Mouse (Mus musculus) lung, postnatal 0 days (tissue): Measurements from ENCODE around the gene Cyp2d40. TPM values are rescaled to one million over a fixed set of nuclear protein-coding genes. Genes with fewer than 3 reads are reported as not detected.

Experiments
- ATAC-seq: fragments of 200-750 bp; cut with Nextera tagmentation; 2 replicates; pipeline ENCODE4 v1.8.0; 2017; ENCODE audit warnings: moderate library complexity
- DNase-seq: peaks from one replicate; pipeline ENCODE4 v3.0.0-alpha.2; 2016; ENCODE audit warnings: low spot score
- H3K27ac ChIP-seq: fragments of 300-500 bp; sonication (generic); 2 replicates; pipeline ENCODE4 v1.5.1; 2014; ENCODE audit warnings: antibody characterized with exemption, mild to moderate bottlenecking, low read length, mixed read lengths
- H3K27me3 ChIP-seq: fragments of 300-500 bp; sonication (generic); replicated peaks from 2 replicates; pipeline ENCODE4 v1.6.1; 2014; ENCODE audit warnings: low read length, mixed read lengths; ENCODE audit not compliant: insufficient read depth
- H3K36me3 ChIP-seq: fragments of 300-500 bp; sonication (generic); 2 replicates; pipeline ENCODE4 v1.6.1; 2014; ENCODE audit warnings: low read length, mixed read lengths; ENCODE audit not compliant: insufficient read depth
- H3K4me1 ChIP-seq: fragments of 300-500 bp; sonication (generic); 2 replicates; pipeline ENCODE4 v1.6.1; 2014; ENCODE audit warnings: antibody characterized with exemption, low read depth, low read length, mixed read lengths; ENCODE audit not compliant: insufficient read depth
- H3K4me2 ChIP-seq: fragments of 300-500 bp; sonication (generic); replicated peaks from 2 replicates; pipeline ENCODE4 v1.6.1; 2014; ENCODE audit warnings: low read depth, mild to moderate bottlenecking, low read length, moderate library complexity, mixed read lengths
- H3K4me3 ChIP-seq: fragments of 300-500 bp; sonication (generic); 2 replicates; pipeline ENCODE4 v1.5.1; 2014; ENCODE audit warnings: low read depth, low read length
- H3K9ac ChIP-seq: fragments of 300-500 bp; sonication (generic); replicated peaks from 2 replicates; pipeline ENCODE4 v1.6.1; 2014; ENCODE audit warnings: low read depth, mild to moderate bottlenecking
- H3K9me3 ChIP-seq: fragments of 300-500 bp; sonication (generic); 2 replicates; pipeline ENCODE4 v1.6.1; 2016; ENCODE audit warnings: low read length, mixed read lengths
- CTCF ChIP-seq: IDR thresholded peaks from 2 replicates; pipeline ENCODE4 v1.5.1; 2016; ENCODE audit warnings: antibody characterized with exemption, mild to moderate bottlenecking
- EP300 ChIP-seq: IDR thresholded peaks from 2 replicates; pipeline ENCODE4 v1.6.1; 2016; ENCODE audit warnings: antibody characterized with exemption, mild to moderate bottlenecking, control low read depth
- WGBS: fragments of 180-500 bp; shearing (Covaris S2); extraction: QIAGEN DNeasy Blood & Tissue Kit; methylation state at CpG from one replicate; pipeline ENCODE4 v1.1.7; 2014; 5-methylcytosine and 5-hydroxymethylcytosine counted together
- polyA plus RNA-seq: library from polyadenylated mRNA; unstranded; fragments of >200 nt; fragmentation: Nextera tagmentation; extraction: Ambion mirVana; gene quantifications from 2 replicates; pipeline ENCODE4 v1.2.1, GENCODE M21; 2015

Gene Cyp2d40
- polyA plus RNA-seq, result not detected in 2 replicates

DNA sequence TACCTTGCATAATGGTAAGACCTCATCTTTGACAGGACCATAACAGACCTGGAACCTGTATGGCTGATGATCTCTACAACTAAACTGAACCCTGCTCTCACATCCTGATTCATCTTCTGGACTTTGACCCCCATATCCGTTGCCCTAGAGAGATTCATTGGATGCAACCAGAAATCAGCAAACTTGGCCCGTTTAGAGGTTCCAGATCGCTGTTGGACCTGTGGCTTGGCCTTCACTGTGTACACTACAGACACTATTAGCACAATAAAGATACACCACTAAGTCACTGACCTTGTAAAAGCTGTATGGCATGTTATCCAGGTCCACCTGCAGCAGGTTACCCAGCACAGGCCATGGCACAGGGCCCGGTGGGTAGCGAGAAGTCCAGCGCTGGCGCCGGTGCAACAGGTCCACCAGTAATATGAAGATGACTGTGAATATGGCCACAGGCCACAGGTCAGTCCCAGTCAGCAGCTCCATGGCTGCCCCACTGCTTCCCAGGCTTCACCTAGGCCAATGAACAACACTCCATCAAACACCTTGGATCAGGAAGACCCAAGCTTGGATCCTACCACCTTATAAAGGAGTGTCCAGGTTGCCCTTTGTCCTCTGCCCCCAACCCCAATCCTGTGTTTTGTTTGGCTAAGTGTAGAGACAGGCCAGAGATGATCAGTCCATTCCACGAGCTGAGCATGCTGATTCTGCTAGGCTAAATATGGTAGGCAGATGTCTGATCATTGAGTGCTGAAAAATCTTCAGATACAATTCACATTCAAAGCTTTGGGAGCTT lies at the start of gene Cyp2d40:
Gene Cyp2d40, minus strand, starts transcription at position 553 of the 790 bp plus-strand sequence.
- Histone ChIP-seq H3K36me3 (no peaks in the 10 kb centered on the region), H3K27ac (no peak within 1 kb of the TSS), H3K9ac (no peak within 1 kb of the TSS), H3K4me3 (no peak within 1 kb of the TSS), H3K27me3 (no peaks in the 10 kb centered on the region), H3K4me2 (no peak within 1 kb of the TSS), H3K4me1 (no peaks in the 10 kb centered on the region), H3K9me3 (no peaks in the 10 kb centered on the region)
- DNase-seq (no peak), ATAC-seq (no peak)
- 88% methylated on average over 9 of the region's 9 CpGs for WGBS
- TF ChIP-seq EP300 (no peak), CTCF (no peak)

DNA sequence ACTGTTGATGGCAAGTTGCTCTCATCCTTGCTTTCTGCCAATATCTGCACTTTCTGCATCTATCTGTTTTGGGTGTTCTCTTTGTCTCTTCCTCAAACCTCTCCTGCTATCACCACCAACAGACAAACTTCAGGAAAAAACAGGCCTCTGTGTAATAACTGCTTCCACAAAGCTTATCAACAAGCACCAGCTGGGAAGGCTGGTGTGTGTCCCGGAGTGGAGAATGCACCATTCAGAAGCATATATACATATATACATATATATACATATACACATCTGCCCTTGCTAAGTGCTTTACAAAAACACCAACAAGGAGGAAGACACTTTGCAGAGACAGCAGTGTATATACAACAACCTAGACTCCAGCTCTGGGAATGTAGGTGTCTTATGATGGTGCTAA lies 46.6 kb upstream of the Cyp2d40 start:
- no peak overlapping the region for H3K9ac ChIP-seq
- no peaks in the 10 kb centered on the region for H3K27me3 ChIP-seq
- no peak for DNase-seq
- no peak for TF ChIP-seq EP300
- no peak overlapping the region for H3K4me3 ChIP-seq
- no peaks in the 10 kb centered on the region for H3K9me3 ChIP-seq
- no peak for ATAC-seq
- WGBS, result 77% methylated on average over 1 of the region's 1 CpGs
- no peak overlapping the region for H3K27ac ChIP-seq
- H3K4me1 ChIP-seq, result no peaks in the 10 kb centered on the region
- H3K36me3 ChIP-seq, result peaks cover 6% of the 10 kb centered on the region; the same call in 1 of the 2 replicates
- no peak overlapping the region for H3K4me2 ChIP-seq

DNA sequence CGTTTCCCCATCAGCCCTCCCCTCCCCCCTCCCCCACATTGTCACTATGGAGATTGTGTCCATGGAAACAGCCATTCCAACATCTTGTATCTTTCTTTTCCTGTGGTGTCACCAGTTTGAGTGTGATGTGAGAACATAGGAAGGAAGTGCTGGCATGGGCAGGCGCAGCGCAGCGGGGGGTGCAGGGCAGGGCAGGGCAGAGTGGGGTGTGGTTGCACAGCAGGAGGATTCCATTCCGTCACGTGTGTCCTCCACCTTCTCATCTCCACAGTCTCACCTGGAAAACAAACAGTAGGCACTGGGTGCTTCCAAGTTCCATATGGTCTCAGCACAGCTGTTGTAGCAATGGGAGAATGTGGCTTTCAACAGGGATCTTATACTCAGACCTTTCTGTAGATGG lies 45.5 kb upstream of the Cyp2d40 start:
- no peak overlapping the region for H3K4me2 ChIP-seq
- WGBS, result 61% methylated on average over 6 of the region's 6 CpGs
- no peak for ATAC-seq
- no peaks in the 10 kb centered on the region for H3K27me3 ChIP-seq
- H3K36me3 ChIP-seq, result peaks cover 6% of the 10 kb centered on the region; the same call in 1 of the 2 replicates
- no peak overlapping the region for H3K27ac ChIP-seq
- TF ChIP-seq EP300, result no peak
- no peak for TF ChIP-seq CTCF
- no peaks in the 10 kb centered on the region for H3K4me1 ChIP-seq
- no peaks in the 10 kb centered on the region for H3K9me3 ChIP-seq
- no peak for DNase-seq
- no peak overlapping the region for H3K9ac ChIP-seq
- H3K4me3 ChIP-seq, result no peak overlapping the region

DNA sequence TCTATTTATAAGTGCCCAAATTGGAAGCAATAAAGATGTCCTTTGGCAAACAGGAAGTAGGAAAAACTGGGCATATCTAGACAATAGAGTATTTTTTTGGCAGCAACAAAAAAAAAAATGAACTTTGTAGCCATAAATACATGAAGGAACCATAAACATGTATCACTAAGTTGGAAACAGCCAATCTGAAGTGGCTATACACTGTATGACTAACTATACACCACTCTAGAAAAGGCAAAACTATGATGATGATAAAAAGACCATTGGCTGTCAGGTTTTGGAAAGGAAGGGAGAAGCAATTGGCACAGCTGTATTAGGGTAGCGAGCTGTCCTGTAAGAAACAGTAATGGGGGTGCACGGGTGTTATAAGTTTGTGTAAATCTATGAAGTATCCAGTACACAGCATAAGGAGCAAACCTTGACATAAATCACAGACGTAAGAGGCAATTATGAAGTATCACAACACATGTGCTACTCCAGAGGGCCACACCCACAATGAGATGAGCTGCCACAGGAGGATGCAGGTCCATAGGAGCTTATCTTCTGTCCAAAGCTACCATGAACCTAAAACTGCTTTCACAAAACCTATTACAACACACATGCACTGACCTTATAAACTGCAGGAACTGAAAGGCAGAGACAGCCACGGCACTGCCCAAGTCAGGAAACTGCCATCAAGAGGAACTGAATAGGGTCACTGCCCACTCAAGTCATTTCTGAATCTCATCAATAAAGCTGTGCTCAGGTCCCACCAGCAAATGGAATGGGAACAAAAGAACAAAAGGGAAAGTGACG lies 43.2 kb upstream of the Cyp2d40 start:
- Histone ChIP-seq H3K4me2 (no peak overlapping the region), H3K4me3 (no peak overlapping the region), H3K27me3 (no peaks in the 10 kb centered on the region), H3K9ac (no peak overlapping the region), H3K4me1 (no peaks in the 10 kb centered on the region), H3K36me3 (peaks cover 6% of the 10 kb centered on the region; the same call in 1 of the 2 replicates), H3K9me3 (no peaks in the 10 kb centered on the region), H3K27ac (no peak overlapping the region)
- ATAC-seq (no peak), DNase-seq (no peak)
- WGBS, result 77% methylated on average over 5 of the region's 5 CpGs
- no peak for TF ChIP-seq CTCF
- no peak for TF ChIP-seq EP300

DNA sequence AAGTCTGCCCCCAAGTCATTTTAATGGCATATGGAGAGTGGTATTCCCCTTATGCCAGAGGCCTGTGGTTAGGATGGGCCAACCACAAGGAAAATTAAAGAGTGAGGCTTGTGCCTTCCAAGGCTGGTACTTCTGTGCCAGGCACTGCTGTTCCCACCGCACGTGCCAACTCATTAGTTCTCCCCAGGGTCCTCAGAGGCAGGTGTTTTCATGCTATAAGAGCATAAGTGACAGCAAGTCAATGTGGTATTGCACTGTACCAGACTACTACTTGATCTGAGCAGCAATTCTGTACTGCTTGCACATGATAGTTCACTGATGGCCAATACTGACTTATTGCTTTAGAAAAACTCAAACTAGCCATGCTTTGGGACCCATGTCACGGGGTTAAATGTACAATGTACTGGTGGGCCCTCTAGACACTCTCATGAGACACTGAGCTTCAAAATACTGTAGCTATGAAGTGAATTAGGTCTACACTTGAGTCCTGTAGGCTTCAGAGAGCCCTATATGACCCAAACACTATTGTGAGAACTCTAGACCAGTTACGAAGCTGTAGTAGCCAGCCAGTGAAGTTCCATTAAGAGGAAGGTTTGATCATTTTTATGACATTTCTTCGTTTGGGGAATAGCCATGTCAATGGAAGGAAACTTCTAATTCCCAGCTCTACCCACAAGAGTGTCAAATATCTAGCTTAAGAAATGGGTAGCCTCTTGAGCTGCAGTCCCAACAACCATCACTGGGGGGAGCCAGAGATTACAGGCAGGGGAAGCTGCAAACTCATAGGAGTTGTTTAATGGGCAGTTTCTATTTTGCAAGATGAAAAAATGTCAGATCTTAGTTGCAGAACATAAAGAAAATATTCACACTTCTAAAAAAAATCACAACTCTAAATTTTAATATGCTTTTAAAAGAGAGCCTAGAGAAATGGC lies 41.0 kb upstream of the Cyp2d40 start:
- no peak for ATAC-seq
- H3K27ac ChIP-seq, result no peak overlapping the region
- WGBS, result 71% methylated on average over 5 of the region's 5 CpGs
- TF ChIP-seq CTCF (peak; percentile 93), EP300 (no peak)
- peak; percentile 71 for DNase-seq
- no peak overlapping the region for H3K9ac ChIP-seq
- H3K9me3 ChIP-seq, result no peaks in the 10 kb centered on the region
- no peaks in the 10 kb centered on the region for H3K4me1 ChIP-seq
- H3K36me3 ChIP-seq, result no peaks in the 10 kb centered on the region
- H3K27me3 ChIP-seq, result no peaks in the 10 kb centered on the region
- no peak overlapping the region for H3K4me3 ChIP-seq
- H3K4me2 ChIP-seq, result no peak overlapping the region
